Mouse (Mus musculus) ES-Bruce4 (cell line): ENCODE results near the gene Olfr485. TPM values are rescaled to one million over a fixed set of nuclear protein-coding genes. Genes with fewer than 3 reads are reported as not detected.
A peak's percentile ranks its signal among the peaks of the same experiment; 100 is the strongest.

Experiments
- H3K27ac ChIP-seq: 2 replicates; pipeline ENCODE4 v1.5.1; 2012; ENCODE audit warnings: low read length, inconsistent platforms; ENCODE audit not compliant: insufficient read depth
- H3K27me3 ChIP-seq: 2 replicates; pipeline ENCODE4 v1.6.1; 2012; ENCODE audit warnings: mild to moderate bottlenecking, low read length, inconsistent platforms; ENCODE audit not compliant: control insufficient read depth, poor library complexity, insufficient read depth, severe bottlenecking
- H3K36me3 ChIP-seq: 2 replicates; pipeline ENCODE4 v1.6.1; 2012; ENCODE audit warnings: inconsistent platforms, mild to moderate bottlenecking, low read length, moderate library complexity; ENCODE audit not compliant: control insufficient read depth, poor library complexity, insufficient read depth, severe bottlenecking
- H3K4me1 ChIP-seq: one replicate; pipeline ENCODE4 v1.8.1; 2011; ENCODE audit warnings: low read length; ENCODE audit not compliant: control insufficient read depth, insufficient read depth
- H3K4me3 ChIP-seq: 2 replicates; pipeline ENCODE4 v1.5.1; 2011; ENCODE audit warnings: low read depth, mild to moderate bottlenecking, low read length
- H3K9ac ChIP-seq: 2 replicates; pipeline ENCODE4 v1.6.1; 2012; ENCODE audit warnings: low read depth, mild to moderate bottlenecking, inconsistent platforms; ENCODE audit not compliant: poor library complexity, severe bottlenecking
- H3K9me3 ChIP-seq: replicated peaks from 2 replicates; pipeline ENCODE4 v1.6.1; 2012; ENCODE audit warnings: mild to moderate bottlenecking, low read length, inconsistent platforms; ENCODE audit not compliant: control insufficient read depth, poor library complexity, insufficient read depth, severe bottlenecking
- CTCF ChIP-seq: IDR thresholded peaks from one replicate; pipeline ENCODE4 v1.8.1; 2011; ENCODE audit warnings: low read depth, low read length
- EP300 ChIP-seq: IDR thresholded peaks from 2 replicates; pipeline ENCODE4 v1.6.1; 2011; ENCODE audit warnings: low read depth, low read length; ENCODE audit not compliant: insufficient read depth
- POLR2A ChIP-seq: IDR thresholded peaks from one replicate; pipeline ENCODE4 v1.8.1; 2011; ENCODE audit warnings: low read length; ENCODE audit not compliant: insufficient read depth
- polyA plus RNA-seq: library from polyadenylated mRNA; stranded (reverse); fragments of >200 nt; gene quantifications from 2 replicates; pipeline ENCODE4 v1.2.4, GENCODE M21; 2011; ENCODE audit warnings: low read depth; ENCODE audit not compliant: missing spikeins, insufficient read depth, insufficient read length

Olfr485 gene
- polyA plus RNA-seq, 1 experiment, result not detected

DNA sequence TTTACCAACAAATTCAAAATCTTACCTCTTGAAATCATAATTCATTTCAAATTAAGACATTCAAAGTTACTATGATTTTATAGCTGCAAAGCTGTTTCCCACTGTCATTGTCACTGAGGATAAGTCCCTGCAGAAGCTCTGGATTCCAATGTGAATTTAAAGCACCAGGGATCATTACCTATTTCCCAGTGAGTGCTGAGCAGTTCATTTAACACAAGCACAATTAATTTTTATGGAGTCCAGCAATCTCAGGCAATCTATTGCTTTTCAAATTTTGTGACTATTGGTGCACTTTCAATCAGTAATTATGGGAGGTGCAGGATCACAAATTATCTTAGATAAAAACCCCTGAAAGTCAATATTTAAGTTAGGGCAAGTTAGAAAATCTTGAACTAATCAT lies 32.3 kb downstream of the Olfr485 start, which contains the start of gene Olfr484:
Olfr484 (minus strand) TSS at position 101 of the 400 bp plus-strand sequence.
- Histone ChIP-seq H3K9ac (no peak within 1 kb of the TSS), H3K4me3 (no peak within 1 kb of the TSS), H3K27ac (no peak within 1 kb of the TSS), H3K9me3 (no peaks in the 10 kb centered on the region), H3K36me3 (no peaks in the 10 kb centered on the region), H3K4me1 (no peaks in the 10 kb centered on the region), H3K27me3 (no peaks in the 10 kb centered on the region)
- TF ChIP-seq CTCF, result no peak
- TF ChIP-seq EP300, result no peak
- TF ChIP-seq POLR2A, result no peak

DNA sequence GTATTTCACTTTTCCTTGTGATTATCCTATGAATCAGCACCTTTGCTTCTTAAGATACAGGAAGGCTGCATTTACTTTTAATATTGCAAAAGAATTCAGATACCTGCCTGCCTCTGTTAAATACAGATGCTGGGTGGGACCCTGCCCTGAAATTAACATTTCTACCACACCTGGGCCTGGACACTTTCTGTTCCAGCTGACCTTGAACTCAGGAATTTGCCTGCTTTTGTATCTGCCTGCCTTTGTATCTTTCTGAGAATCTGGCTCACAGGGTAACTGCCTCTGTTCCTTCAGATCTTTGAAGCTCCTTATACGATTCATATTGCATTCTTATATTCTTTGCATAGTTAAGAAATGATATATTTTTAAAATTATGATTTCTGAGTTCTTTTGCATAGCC lies 38.3 kb downstream of the Olfr485 start:
- Histone ChIP-seq H3K27me3 (no peaks in the 10 kb centered on the region), H3K9ac (no peak overlapping the region), H3K27ac (peak overlapping the region; percentile 51; the same call in 1 of the 2 replicates), H3K4me3 (no peak overlapping the region), H3K36me3 (no peaks in the 10 kb centered on the region), H3K9me3 (no peaks in the 10 kb centered on the region), H3K4me1 (peaks cover 2% of the 10 kb centered on the region)
- TF ChIP-seq CTCF, result no peak
- no peak for TF ChIP-seq POLR2A
- no peak for TF ChIP-seq EP300

DNA sequence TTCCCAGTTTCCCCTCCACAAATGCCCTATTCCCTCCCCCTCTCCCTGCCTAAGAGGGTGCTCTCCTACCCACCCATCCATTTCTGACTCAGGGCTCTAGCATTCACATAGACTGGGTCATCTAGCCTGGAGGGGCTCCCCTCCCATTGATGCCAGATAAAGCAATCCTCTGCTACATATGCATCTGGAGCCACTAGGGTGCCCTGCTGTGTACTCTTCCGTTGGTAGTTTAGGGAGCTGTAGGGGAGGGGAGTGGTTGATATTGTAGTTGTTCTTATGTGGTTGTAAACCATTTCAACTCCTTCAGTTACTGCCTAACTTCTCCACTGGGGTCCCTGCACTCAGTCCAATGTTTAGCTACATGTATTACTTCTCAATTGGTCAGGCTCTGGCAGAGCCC lies 39.0 kb downstream of the Olfr485 start:
- no peak for TF ChIP-seq POLR2A
- peak; percentile 64; the same call in 1 of the 2 replicates for TF ChIP-seq EP300
- H3K9ac ChIP-seq, result no peak overlapping the region
- H3K4me3 ChIP-seq, result no peak overlapping the region
- H3K4me1 ChIP-seq, result peaks cover 2% of the 10 kb centered on the region
- no peaks in the 10 kb centered on the region for H3K9me3 ChIP-seq
- no peaks in the 10 kb centered on the region for H3K27me3 ChIP-seq
- H3K27ac ChIP-seq, result peak overlapping the region; percentile 92
- H3K36me3 ChIP-seq, result no peaks in the 10 kb centered on the region

Other genes starting within 250 kb of the Olfr485 start
- gene Olfr473, start 229.4 kb downstream of the Olfr485 start, polyA plus RNA-seq, result not detected in 2 replicates
- gene Olfr474, start 205.2 kb downstream of the Olfr485 start, polyA plus RNA-seq, result not detected in 2 replicates
- gene Olfr476, start 195.1 kb downstream of the Olfr485 start, polyA plus RNA-seq, result not detected in 2 replicates
- gene Olfr477, start 173.2 kb downstream of the Olfr485 start, polyA plus RNA-seq, result not detected in 2 replicates
- not detected in 2 replicates for gene Olfr478, start 125.9 kb downstream of the Olfr485 start, polyA plus RNA-seq
- not detected in 2 replicates for gene Olfr479, start 109.2 kb downstream of the Olfr485 start, polyA plus RNA-seq
- gene Olfr480, start 92.5 kb downstream of the Olfr485 start, polyA plus RNA-seq, result not detected in 2 replicates
- 0.12 TPM in 1 of 2 replicates, not detected in the other for gene Olfr481, start 80.0 kb downstream of the Olfr485 start, polyA plus RNA-seq
- gene Olfr482, start 62.3 kb downstream of the Olfr485 start, polyA plus RNA-seq, result not detected in 2 replicates
- not detected in 2 replicates for gene Olfr483, start 59.0 kb downstream of the Olfr485 start, polyA plus RNA-seq
- gene Olfr484, start 32.4 kb downstream of the Olfr485 start, polyA plus RNA-seq, result not detected in 2 replicates
- gene Olfr486, start 12.9 kb upstream of the Olfr485 start, polyA plus RNA-seq, result not detected in 2 replicates
- gene Olfr487, start 54.8 kb upstream of the Olfr485 start, polyA plus RNA-seq, result not detected in 2 replicates
- gene Olfr488, start 98.5 kb upstream of the Olfr485 start, polyA plus RNA-seq, result not detected in 2 replicates
- gene Olfr490, start 129.1 kb upstream of the Olfr485 start, polyA plus RNA-seq, result not detected in 2 replicates
- not detected in 2 replicates for gene Olfr491, start 153.6 kb upstream of the Olfr485 start, polyA plus RNA-seq
- gene Olfr492, start 163.8 kb upstream of the Olfr485 start, polyA plus RNA-seq, result not detected in 2 replicates
- not detected in 2 replicates for gene Olfr493, start 187.1 kb upstream of the Olfr485 start, polyA plus RNA-seq
- not detected in 2 replicates for gene Olfr494, start 205.5 kb upstream of the Olfr485 start, polyA plus RNA-seq
- not detected in 2 replicates for gene Olfr495, start 233.3 kb upstream of the Olfr485 start, polyA plus RNA-seq